Mouse (Mus musculus) kidney, adult 2 months (tissue): Measurements from ENCODE around the gene Gpr55.

Experiments
- CTCF ChIP-seq: fragments of 200-500 bp; conservative IDR thresholded peaks from 2 replicates; pipeline ENCODE4 v1.5.1; 2011; ENCODE audit warnings: low read depth, mild to moderate bottlenecking, control low read depth, low read length, moderate library complexity, mixed read lengths; ENCODE audit not compliant: insufficient read depth, insufficient read length
- POLR2A ChIP-seq: fragments of 200-500 bp; IDR thresholded peaks from one replicate; pipeline ENCODE4 v1.6.1; 2011; ENCODE audit warnings: low read depth, low read length, control low read depth

DNA sequence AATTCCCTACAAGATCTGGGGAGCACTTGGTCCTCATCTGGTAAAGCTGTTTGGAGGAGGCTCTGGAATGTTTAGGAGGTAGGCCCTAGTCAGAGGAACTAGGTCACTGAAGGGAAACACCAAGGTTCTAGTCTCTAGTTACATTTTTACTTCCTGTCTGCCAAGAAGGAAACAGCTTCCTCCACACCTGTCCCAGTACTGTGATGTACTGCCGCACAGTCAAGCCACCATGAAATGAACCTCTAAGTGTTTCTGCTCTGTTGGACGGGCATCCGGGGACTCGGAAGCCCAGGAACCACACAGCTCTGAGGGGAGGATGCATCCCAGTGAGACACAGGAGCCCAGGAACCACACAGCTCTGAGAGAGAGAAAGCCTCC, 32.1 kb downstream of the Gpr55 start:
- TF ChIP-seq POLR2A (no peak), CTCF (no peak)
